Mouse (Mus musculus) cerebellum, adult 2 months (tissue): ENCODE measurements around the gene Erv3. TPM values are rescaled to one million over a fixed set of nuclear protein-coding genes. Genes with fewer than 3 reads are reported as not detected.

Experiments used
- DNase-seq, 2 experiments: peaks; one replicate each; pipeline ENCODE4 v3.0.0; 2021
- H3K27ac ChIP-seq: fragments of 200-500 bp; 2 replicates; pipeline ENCODE4 v1.5.1; 2012; ENCODE audit warnings: low read length, control low read depth, inconsistent platforms; ENCODE audit not compliant: insufficient read depth
- H3K27me3 ChIP-seq: fragments of 200-500 bp; 2 replicates; pipeline ENCODE4 v1.6.1; 2012; ENCODE audit warnings: inconsistent platforms, mild to moderate bottlenecking, low read length, moderate library complexity; ENCODE audit not compliant: control insufficient read depth, insufficient read depth
- H3K4me1 ChIP-seq: fragments of 200-500 bp; 2 replicates; pipeline ENCODE4 v1.6.1; 2011; ENCODE audit warnings: low read length; ENCODE audit not compliant: control insufficient read depth, insufficient read depth
- H3K4me3 ChIP-seq: fragments of 200-500 bp; replicated peaks from 2 replicates; pipeline ENCODE3; 2011; ENCODE audit warnings: mild to moderate bottlenecking, low read depth, low read length, control low read depth; ENCODE audit not compliant: insufficient read depth
- CTCF ChIP-seq: fragments of 200-500 bp; IDR thresholded peaks from 2 replicates; pipeline ENCODE4 v1.5.1; 2011; ENCODE audit warnings: low read depth, mild to moderate bottlenecking, control low read depth, low read length, moderate library complexity, borderline replicate concordance; ENCODE audit not compliant: insufficient read depth
- POLR2A ChIP-seq: fragments of 200-500 bp; IDR thresholded peaks from 2 replicates; pipeline ENCODE4 v1.6.1; 2011; ENCODE audit warnings: low read length, control low read depth, borderline replicate concordance; ENCODE audit not compliant: insufficient read depth
- WGBS: fragments of 180-500 bp; shearing (Covaris S2); methylation state at CpG from one replicate; pipeline ENCODE4 v1.1.7; 2018; 5-methylcytosine and 5-hydroxymethylcytosine counted together
- polyA plus RNA-seq: library from polyadenylated mRNA; depleted of rRNA; stranded (reverse); fragments of >200 nt; gene quantifications from 2 replicates; pipeline ENCODE4 v1.2.3, GENCODE M21; 2012

Gene Erv3
- polyA plus RNA-seq, 1 experiment, result 0.54 TPM

DNA sequence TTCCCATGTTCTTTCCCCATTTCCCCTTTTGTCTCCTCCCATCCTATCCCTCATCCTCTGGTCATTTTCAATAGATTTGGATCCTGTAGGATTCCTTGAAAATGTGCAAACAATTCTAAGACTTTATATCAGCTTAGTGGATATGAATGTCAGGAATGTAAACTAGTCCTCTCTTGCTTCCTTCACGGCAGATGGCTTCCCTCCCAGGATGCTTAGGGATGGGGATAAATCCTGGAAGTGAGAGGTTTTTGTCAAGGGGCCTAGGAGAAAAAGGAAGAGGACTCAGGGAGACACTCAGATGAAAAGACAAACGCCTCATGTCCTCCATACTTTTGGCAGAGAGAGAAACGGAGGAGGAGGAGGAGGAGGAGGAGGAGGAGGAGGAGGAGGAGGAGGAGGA, 42.9 kb upstream of the Erv3 start:
- no peaks in the 10 kb centered on the region for H3K4me1 ChIP-seq
- no peak for TF ChIP-seq POLR2A
- TF ChIP-seq CTCF, result no peak
- H3K27me3 ChIP-seq, result no peaks in the 10 kb centered on the region
- no peak overlapping the region for H3K4me3 ChIP-seq
- WGBS, result 72% methylated on average over 3 of the region's 3 CpGs
- H3K27ac ChIP-seq, result no peak overlapping the region
- DNase-seq, result no peak

DNA sequence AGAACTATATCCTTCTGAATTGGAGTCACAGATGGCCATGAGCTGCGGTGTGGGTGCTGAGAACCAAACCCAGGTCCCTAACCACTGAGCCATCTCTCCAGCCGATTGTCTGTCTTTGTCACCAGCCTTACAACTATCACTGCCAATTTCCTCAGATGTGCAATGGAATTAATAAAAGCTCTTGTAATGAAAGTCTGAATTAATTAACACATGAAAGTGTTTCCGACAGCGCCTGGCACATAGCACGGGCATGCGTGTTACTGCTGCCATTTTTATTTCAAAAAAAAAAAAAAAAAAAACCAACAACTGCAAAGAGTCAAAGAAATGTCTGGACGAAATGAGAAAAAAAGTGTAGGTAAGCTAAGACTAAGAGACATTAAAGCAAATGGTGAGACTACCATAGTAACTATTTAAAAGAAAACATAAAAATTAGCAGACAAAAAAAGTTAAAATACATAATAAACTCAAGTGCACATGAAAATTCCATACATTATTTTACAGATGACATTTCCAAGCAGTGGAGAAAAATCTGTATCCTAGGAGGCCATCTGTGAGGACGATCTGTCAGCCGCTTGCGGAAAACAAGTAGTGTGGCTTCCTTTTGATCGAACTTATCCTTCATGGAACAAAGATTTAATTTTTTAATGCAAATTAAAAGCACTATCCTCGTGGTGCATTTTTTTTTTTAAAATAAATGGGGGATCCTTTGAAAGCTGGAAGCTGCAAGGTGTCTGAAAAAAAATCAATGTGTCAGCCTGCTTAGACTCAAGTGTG, 38.0 kb upstream of the Erv3 start:
- no peak for DNase-seq
- Histone ChIP-seq H3K4me3 (no peak overlapping the region), H3K27ac (no peak overlapping the region), H3K4me1 (no peaks in the 10 kb centered on the region), H3K27me3 (no peaks in the 10 kb centered on the region)
- WGBS, result 77% methylated on average over 12 of the region's 12 CpGs
- TF ChIP-seq POLR2A (no peak), CTCF (no peak)

DNA sequence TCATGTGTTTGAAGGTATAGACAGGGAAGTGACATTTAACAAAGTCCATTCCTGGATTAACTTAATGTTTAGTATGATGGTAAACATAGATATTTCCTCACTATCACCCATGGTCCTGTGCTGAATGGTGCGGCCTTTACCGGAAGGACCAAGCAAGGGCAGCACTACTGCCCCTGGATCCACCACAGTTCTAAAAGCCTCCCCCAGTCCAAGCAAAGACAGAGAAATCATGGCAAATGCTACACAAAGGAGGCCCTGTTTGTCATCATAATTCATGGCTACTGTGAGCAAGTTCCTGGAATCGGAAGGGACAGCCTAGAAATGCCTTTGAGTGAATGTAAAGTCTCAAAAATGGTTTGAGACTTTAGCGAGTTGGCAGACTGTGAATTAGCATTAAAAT, 36.5 kb upstream of the Erv3 start:
- no peaks in the 10 kb centered on the region for H3K27me3 ChIP-seq
- WGBS, result 96% methylated on average over 4 of the region's 4 CpGs
- no peak overlapping the region for H3K4me3 ChIP-seq
- H3K27ac ChIP-seq, result no peak overlapping the region
- TF ChIP-seq POLR2A (no peak), CTCF (no peak)
- no peaks in the 10 kb centered on the region for H3K4me1 ChIP-seq
- no peak for DNase-seq

DNA sequence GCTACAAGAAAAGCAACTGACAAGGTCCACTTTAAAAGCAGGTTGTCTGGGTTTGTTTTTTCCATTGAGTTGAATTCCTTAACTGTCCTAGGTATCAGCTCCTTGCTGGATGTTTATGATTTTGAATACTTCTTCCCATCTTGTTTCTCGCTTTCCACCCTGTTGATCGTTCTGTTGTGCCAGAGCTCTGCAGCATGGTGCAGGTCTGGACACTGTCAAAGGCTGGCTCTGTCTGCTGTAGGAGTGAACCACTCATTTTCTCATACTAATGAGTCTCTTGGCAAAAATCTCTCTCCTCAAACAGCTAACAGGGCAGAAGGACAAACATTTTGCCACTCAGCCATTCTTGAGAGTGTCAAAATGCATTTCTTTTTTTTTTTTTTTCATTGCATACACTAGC, 35.6 kb upstream of the Erv3 start:
- H3K27ac ChIP-seq, result no peak overlapping the region
- H3K27me3 ChIP-seq, result no peaks in the 10 kb centered on the region

DNA sequence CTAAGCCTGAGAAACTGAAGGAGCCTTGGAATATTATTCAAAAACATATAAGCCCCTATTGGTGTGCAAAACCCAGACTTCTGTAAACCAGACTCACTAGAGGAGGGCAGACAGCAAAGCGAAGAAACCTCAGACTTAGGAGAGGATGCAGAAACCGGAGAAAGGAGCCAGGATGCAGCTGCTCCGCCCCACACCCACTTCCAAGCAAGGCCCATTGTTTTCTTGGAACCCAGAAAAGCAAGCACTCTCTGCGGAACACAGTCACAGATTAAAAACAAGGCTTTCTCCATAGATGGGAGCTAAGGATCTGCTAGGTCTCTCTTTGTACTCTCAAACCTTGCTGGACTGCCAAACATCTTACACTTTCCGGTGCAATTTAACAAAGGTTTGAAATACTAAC, 33.0 kb upstream of the Erv3 start:
- 50% methylated on average over 5 of the region's 5 CpGs for WGBS

More for the DNA sequence above, 35.6 kb upstream of the Erv3 start:
- TF ChIP-seq POLR2A (no peak), CTCF (no peak)
- no peak for DNase-seq
- WGBS, result 66% methylated on average over 2 of the region's 2 CpGs
- H3K4me1 ChIP-seq, result no peaks in the 10 kb centered on the region
- no peak overlapping the region for H3K4me3 ChIP-seq

GRCm38 (mm10) chr2:131888233-131888632, 28.7 kb upstream of the Erv3 start:
- no peak overlapping the region for H3K4me3 ChIP-seq
- 0 out of 2 replicates have a peak, but pooled peaks cover 3% of the 10 kb centered on the region for H3K4me1 ChIP-seq
- DNase-seq, result no peak
- H3K27me3 ChIP-seq, result no peaks in the 10 kb centered on the region
- WGBS, result 87% methylated on average over 7 of the region's 7 CpGs
- TF ChIP-seq POLR2A (no peak), CTCF (no peak)
- no peak overlapping the region for H3K27ac ChIP-seq

More for the DNA sequence above, 33.0 kb upstream of the Erv3 start:
- no peaks in the 10 kb centered on the region for H3K4me1 ChIP-seq
- no peak overlapping the region for H3K4me3 ChIP-seq
- no peaks in the 10 kb centered on the region for H3K27me3 ChIP-seq
- TF ChIP-seq POLR2A, result no peak
- TF ChIP-seq CTCF, result no peak
- DNase-seq, result no peak
- H3K27ac ChIP-seq, result no peak overlapping the region

GRCm38 (mm10) chr2:131886503-131887160, 27.1 kb upstream of the Erv3 start:
- Histone ChIP-seq H3K4me1 (0 out of 2 replicates have a peak, but pooled peaks cover 4% of the 10 kb centered on the region), H3K4me3 (no peak overlapping the region), H3K27ac (no peak overlapping the region), H3K27me3 (no peaks in the 10 kb centered on the region)
- TF ChIP-seq POLR2A (no peak), CTCF (no peak)
- 80% methylated on average over 6 of the region's 6 CpGs for WGBS
- no peak for DNase-seq

DNA sequence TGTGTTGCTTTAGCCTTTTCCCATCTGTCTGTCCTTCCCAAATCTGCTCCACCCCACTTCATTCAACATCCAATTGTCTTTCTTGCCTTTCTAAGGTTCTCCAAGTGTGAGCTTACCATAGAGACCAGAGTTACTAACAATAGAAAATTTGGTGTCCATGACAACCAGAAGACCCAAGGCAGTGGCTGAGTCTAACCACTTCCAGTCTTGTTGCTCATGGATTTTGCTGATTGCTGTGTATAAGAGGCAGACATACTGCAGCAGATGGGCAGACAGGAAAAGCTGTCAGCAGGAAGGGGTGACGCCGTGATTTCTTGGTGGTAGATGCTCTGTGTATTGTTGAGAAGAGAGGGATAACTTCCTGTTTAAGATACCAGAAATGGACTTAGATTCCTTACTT, 23.6 kb upstream of the Erv3 start:
- Histone ChIP-seq H3K27me3 (no peaks in the 10 kb centered on the region), H3K4me3 (no peak overlapping the region), H3K4me1 (0 out of 2 replicates have a peak, but pooled peaks cover 4% of the 10 kb centered on the region), H3K27ac (no peak overlapping the region)
- no peak for TF ChIP-seq CTCF
- no peak for TF ChIP-seq POLR2A
- DNase-seq, result no peak
- 24% methylated on average over 2 of the region's 2 CpGs for WGBS
